Mouse (Mus musculus): ENCODE results near the gene Sdad1. TPM values are rescaled to one million over a fixed set of nuclear protein-coding genes. Genes with fewer than 3 reads are reported as not detected.

Sdad1 gene
- total and polyA plus RNA-seq, 3 experiments, result 43.6 to 72.9 (median 63.7) TPM

DNA sequence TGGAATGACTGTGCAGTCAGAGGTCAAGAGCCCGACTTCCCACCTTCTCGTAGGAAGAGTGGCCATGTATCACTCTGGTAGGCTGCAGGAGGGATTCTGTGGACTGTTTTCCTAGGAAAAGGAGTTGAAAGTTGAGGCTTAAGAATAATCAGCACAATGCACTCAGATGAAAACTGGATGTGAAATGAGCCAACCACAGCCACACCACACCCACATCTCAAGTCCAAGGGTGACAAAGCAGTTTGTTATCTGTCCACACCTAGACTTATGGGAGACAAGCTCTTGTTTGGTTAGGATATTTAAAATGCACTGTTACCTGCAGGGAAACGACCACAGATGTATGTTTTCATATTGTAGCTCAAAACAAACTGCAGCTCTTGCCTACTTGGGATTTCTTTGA is 27.2 kb downstream of the Sdad1 start:
- in situ Hi-C loops (cut with MboI; ENCODE audit: low pct_ligation_motif_present, low pct_unique_long_range_greater_than_20kb, low sequenced_read_pairs) (no loop called here), dilution Hi-C loops (cut with MboI; ENCODE audit: extremely low pct_ligation_motif_present, extremely low pct_unique_long_range_greater_than_20kb, low sequenced_read_pairs) (no loop called here)
- peak; percentile 7 for DNase-seq (ENCODE audit: extremely low read depth)
- no peaks in the 10 kb centered on the region for H3K9me3 ChIP-seq (replicated peaks; ENCODE audit: low read length)
- no peaks in the 10 kb centered on the region for H3K79me2 ChIP-seq (replicated peaks; ENCODE audit: control insufficient read depth, extremely low read depth, insufficient read depth, poor library complexity, severe bottlenecking)
- TF ChIP-seq GABPA (IDR thresholded peaks at IDR 0.05; ENCODE audit: insufficient replicate concordance, low read depth, low read length) (no peak), HCFC1 (IDR thresholded peaks at IDR 0.05; ENCODE audit: low read depth, low read length) (no peak), ZNF384 (IDR thresholded peaks at IDR 0.05; ENCODE audit: low read depth, low read length) (no peak), MAZ (IDR thresholded peaks at IDR 0.05; ENCODE audit: low read depth, low read length) (no peak), BHLHE40 (IDR thresholded peaks at IDR 0.05; ENCODE audit: low read depth, low read length) (no peak), E2F4 (IDR thresholded peaks at IDR 0.05; ENCODE audit: insufficient replicate concordance, low read depth, low read length) (no peak), ZMIZ1 (IDR thresholded peaks at IDR 0.05; ENCODE audit: low read depth, low read length) (no peak), JUND (conservative IDR thresholded peaks at IDR 0.05; ENCODE audit: low read depth, low read length) (no peak), MAX (IDR thresholded peaks at IDR 0.05; ENCODE audit: low read length) (no peak), JUN (IDR thresholded peaks at IDR 0.05; ENCODE audit: insufficient read depth, low read depth, low read length) (no peak), NRF1 (IDR thresholded peaks at IDR 0.05; ENCODE audit: low read depth, low read length) (no peak), SMC3 (IDR thresholded peaks at IDR 0.05; ENCODE audit: low read depth, low read length) (no peak), POLR2AphosphoS2 (IDR thresholded peaks at IDR 0.05; ENCODE audit: low read depth, low read length) (no peak), MYC (IDR thresholded peaks at IDR 0.05; ENCODE audit: low read depth, low read length) (no peak), EP300 (IDR thresholded peaks at IDR 0.05; ENCODE audit: low read length) (no peak), ELF1 (IDR thresholded peaks at IDR 0.05; ENCODE audit: low read depth, low read length) (no peak)
- H3K27me3 ChIP-seq (replicated peaks), result no peaks in the 10 kb centered on the region
- H3K27ac ChIP-seq (ENCODE audit: insufficient read depth, low read depth), result no peak overlapping the region
- H3K36me3 ChIP-seq (replicated peaks in 1 of 2; ENCODE audit: control insufficient read depth in 1 of 2, insufficient read depth in 1 of 2, low read length in 1 of 2), result peaks cover 28 to 55% of the 10 kb centered on the region in 2 experiments
- H3K9ac ChIP-seq (ENCODE audit: insufficient read depth, low read depth), result no peak overlapping the region
- H3K4me1 ChIP-seq (ENCODE audit: control insufficient read depth in 1 of 2, insufficient read depth in 2 of 2), result peaks cover 4 to 23% of the 10 kb centered on the region in 2 experiments; a peak in 3 of 4 replicates
- no peak overlapping the region for H3K4me2 ChIP-seq (ENCODE audit: insufficient read depth, low read depth, poor library complexity, severe bottlenecking)
- no peak overlapping the region for H3K4me3 ChIP-seq (replicated peaks in 1 of 3; ENCODE audit: low read depth in 2 of 3, low read length in 2 of 3, poor library complexity in 1 of 3)

DNA sequence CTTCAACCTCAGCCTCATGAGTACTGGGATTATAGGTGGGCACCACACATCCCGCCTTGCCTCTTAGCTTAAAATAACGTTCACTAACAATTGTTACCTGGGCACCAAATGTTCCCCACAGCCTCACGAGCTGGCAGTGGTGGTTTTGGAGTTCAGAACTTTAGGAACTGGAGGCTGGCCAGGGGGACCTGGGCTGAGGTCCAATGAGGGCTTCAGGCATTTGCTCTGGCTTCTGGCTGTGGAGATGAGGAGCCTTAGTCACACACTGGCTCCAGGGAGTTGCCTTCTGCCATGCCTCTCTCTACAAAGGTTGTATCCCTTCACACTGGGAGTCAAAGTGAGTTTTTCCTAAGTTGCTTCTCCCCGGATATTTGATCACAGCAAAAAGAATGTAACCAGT is 27.7 kb downstream of the Sdad1 start:
- peaks cover 4 to 23% of the 10 kb centered on the region in 2 experiments; a peak in 3 of 4 replicates for H3K4me1 ChIP-seq (ENCODE audit: control insufficient read depth in 1 of 2, insufficient read depth in 2 of 2)
- no peaks in the 10 kb centered on the region for H3K27me3 ChIP-seq (replicated peaks)
- H3K27ac ChIP-seq (ENCODE audit: insufficient read depth, low read depth), result no peak overlapping the region
- H3K36me3 ChIP-seq (replicated peaks in 1 of 2; ENCODE audit: control insufficient read depth in 1 of 2, insufficient read depth in 1 of 2, low read length in 1 of 2), result peaks cover 23 to 49% of the 10 kb centered on the region in 2 experiments
- dilution Hi-C loops (cut with MboI; ENCODE audit: extremely low pct_ligation_motif_present, extremely low pct_unique_long_range_greater_than_20kb, low sequenced_read_pairs) (no loop called here), in situ Hi-C loops (cut with MboI; ENCODE audit: low pct_ligation_motif_present, low pct_unique_long_range_greater_than_20kb, low sequenced_read_pairs) (no loop called here)
- TF ChIP-seq HCFC1 (IDR thresholded peaks at IDR 0.05; ENCODE audit: low read depth, low read length) (no peak), POLR2AphosphoS2 (IDR thresholded peaks at IDR 0.05; ENCODE audit: low read depth, low read length) (no peak), E2F4 (IDR thresholded peaks at IDR 0.05; ENCODE audit: insufficient replicate concordance, low read depth, low read length) (no peak), ZNF384 (IDR thresholded peaks at IDR 0.05; ENCODE audit: low read depth, low read length) (no peak), CHD1 (IDR thresholded peaks at IDR 0.05; ENCODE audit: low read depth, low read length) (no peak), JUN (IDR thresholded peaks at IDR 0.05; ENCODE audit: insufficient read depth, low read depth, low read length) (no peak), RAD21 (IDR thresholded peaks at IDR 0.05; ENCODE audit: low read depth, low read length) (no peak), NELFE (IDR thresholded peaks at IDR 0.05; ENCODE audit: low read depth, low read length) (no peak), ZKSCAN1 (IDR thresholded peaks at IDR 0.05; ENCODE audit: borderline replicate concordance, low read depth, low read length) (no peak)
- H3K9me3 ChIP-seq (replicated peaks; ENCODE audit: low read length), result no peaks in the 10 kb centered on the region
- no peak overlapping the region for H3K4me3 ChIP-seq (replicated peaks in 1 of 3; ENCODE audit: low read depth in 2 of 3, low read length in 2 of 3, poor library complexity in 1 of 3)
- H3K79me2 ChIP-seq (replicated peaks; ENCODE audit: control insufficient read depth, extremely low read depth, insufficient read depth, poor library complexity, severe bottlenecking), result no peaks in the 10 kb centered on the region
- no peak for DNase-seq (ENCODE audit: extremely low read depth)
- no peak overlapping the region for H3K4me2 ChIP-seq (ENCODE audit: insufficient read depth, low read depth, poor library complexity, severe bottlenecking)
- H3K9ac ChIP-seq (ENCODE audit: insufficient read depth, low read depth), result no peak overlapping the region

Measured in CH12.LX (cell line).